Mouse (Mus musculus) erythroblast, adult 5-6 weeks (primary cell): ENCODE measurements around the gene Lrch3. TPM values are rescaled to one million over a fixed set of nuclear protein-coding genes. Genes with fewer than 3 reads are reported as not detected.
A peak's percentile ranks its signal among the peaks of the same experiment; 100 is the strongest.

Experiments
- ATAC-seq: replicated peaks from 2 replicates; pipeline ENCODE4 v1.8.0; 2016; ENCODE audit warnings: moderate number of reproducible peaks, mild to moderate bottlenecking, moderate TSS enrichment, inconsistent platforms; ENCODE audit not compliant: poor library complexity, low FRiP score, severe bottlenecking
- total RNA-seq, 2 experiments: library from RNA; stranded (forward) in 1 of 2; stranded (reverse) in 1 of 2; fragments of 150-400 nt in 1 of 2; fragments of 200-764, 138-1000 nt in 1 of 2; gene quantifications; 2 replicates each; pipeline versions ENCODE4 v1.2.3 to v1.2.4; 2015 to 2017; ENCODE audit warnings: low replicate concordance in 2 of 2

The Lrch3 gene
- total RNA-seq, 2 experiments from 2014 or later, result 7.4 to 10.2 TPM

DNA sequence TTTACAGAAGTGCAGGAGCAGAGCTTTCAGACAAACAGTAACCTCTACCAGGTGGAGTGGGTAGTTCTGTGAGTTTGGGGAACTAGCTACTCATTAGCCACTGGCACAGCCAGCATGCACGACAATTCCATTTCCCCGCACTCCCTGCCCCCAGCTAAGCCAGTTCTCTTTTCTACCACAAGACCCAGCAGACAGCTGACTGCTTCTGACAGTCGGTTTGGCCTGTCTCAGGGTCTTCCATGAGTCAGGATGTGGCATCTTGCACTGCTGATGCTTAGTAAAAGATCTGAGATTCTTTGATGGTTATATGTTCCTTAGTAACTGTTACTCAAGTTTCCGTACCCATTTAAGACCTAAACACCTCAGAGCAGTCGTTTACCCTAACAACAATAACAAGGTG lies 58.6 kb downstream of the Lrch3 start:
- ATAC-seq, result no peak

DNA sequence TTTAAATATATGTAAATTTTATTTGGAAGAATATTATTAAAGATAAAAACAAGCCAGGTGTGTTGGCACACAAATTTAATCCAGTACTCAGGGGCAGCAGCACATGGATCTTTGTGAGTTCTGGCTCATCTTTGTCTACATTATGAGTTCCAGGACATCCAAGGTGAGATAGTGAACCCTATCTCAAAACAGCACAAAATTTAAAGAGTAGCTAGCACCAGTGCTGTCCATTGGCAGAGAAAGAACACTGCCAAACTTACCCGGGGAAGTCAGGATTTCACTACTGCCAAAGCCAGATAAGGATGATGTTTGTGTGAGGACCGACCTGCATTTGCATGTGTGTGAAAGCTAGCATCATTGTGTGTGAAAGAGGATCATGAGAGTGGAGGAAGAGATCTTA lies 59.1 kb downstream of the Lrch3 start:
- ATAC-seq, result no peak

DNA sequence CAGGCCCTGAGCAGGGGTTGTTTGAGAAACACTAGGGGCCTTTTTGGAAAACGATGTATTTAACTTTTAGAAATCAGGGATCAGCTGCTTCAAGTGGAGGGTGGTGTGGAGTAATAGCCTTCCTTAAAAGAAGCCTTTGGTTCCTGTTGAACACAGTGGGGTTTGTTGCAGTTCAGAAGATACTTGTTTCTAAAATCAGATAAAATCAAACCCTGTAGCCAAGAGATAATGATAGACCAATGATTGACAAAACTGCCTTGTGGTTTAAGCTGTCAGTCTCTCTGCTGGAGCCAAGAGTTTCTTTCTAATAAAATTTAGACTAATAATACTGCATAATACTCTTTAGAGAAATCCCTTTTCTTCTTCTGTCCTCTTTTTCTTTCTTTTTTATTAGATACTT lies 66.3 kb downstream of the Lrch3 start:
- no peak for ATAC-seq

GRCm38 (mm10) chr16:32981405-32981804 lies 67.5 kb downstream of the Lrch3 start:
- no peak for ATAC-seq

- ATAC-seq, result no peak
Measured at GRCm38 (mm10) chr16:32984631-32985030, 70.7 kb downstream of the Lrch3 start.

- ATAC-seq, result no peak
Measured at GRCm38 (mm10) chr16:32992158-32992557, 78.3 kb downstream of the Lrch3 start.

- no peak for ATAC-seq
Measured at GRCm38 (mm10) chr16:33005216-33005615, 91.3 kb downstream of the Lrch3 start.

- ATAC-seq, result no peak
Measured at GRCm38 (mm10) chr16:33006888-33007287, 93.0 kb downstream of the Lrch3 start.

DNA sequence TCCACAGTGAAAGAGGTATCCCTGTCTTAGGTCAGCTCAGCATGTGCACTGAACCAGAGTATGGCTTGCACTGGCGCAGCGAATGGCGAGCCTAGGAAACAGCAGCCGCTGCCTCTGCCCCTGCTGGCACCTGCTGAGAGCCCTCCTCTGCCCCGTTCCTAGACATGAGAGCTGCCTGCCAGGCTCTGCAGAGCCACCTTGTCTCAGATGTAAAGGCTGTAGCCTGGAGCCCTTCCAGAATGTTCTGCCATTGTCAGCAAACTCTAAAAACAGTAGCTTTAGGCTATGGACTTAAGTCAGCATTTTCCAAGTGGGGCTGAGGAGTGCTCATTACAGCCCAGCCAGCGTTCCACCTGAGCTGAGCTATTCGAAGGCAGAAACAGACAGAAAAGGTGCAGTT lies 93.5 kb downstream of the Lrch3 start:
- no peak for ATAC-seq

GRCm38 (mm10) chr16:33010166-33010565 lies 96.3 kb downstream of the Lrch3 start:
- ATAC-seq, result no peak

GRCm38 (mm10) chr16:33013801-33014200 lies 99.9 kb downstream of the Lrch3 start:
- ATAC-seq, result no peak

DNA sequence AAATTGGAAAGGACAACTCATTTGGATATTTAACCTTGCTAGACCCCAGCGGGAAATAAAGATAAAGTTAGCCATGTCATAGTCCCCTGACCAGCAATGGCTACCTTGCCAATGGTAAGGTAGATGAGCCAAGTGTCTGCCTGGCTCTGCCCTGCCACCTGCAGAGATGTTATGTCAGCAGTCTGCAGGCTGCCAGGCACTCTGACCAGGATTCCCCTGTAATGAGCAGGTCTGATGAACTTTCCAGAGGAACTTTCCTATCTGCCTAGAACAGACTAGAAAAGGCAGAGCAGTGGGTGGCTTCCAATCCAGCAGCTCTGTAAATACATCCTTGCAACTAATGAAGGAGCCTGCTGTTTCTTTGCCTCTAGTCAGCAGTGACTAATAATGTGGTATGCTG lies 101.0 kb downstream of the Lrch3 start:
- no peak for ATAC-seq

GRCm38 (mm10) chr16:33015396-33015907 lies 101.6 kb downstream of the Lrch3 start:
- ATAC-seq, result no peak

DNA sequence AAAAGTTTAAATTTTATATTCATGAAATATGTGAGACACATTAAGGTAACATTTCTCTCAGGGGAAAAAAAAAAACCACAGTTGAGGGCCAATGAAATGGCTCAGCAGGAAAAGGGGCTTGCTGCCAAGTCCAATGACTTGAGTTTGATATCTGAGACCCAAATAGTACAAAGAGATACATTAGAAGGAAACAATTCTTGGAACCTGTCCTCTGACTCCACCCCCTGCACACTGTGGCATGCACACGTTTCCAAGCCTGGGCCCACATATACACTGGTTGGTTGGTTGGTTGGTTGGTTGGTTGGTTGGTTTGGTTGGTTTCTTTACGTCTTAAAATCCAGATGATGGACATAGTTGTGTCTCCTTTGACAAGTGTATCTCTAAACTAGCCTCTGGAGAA lies 102.1 kb downstream of the Lrch3 start:
- no peak for ATAC-seq

- ATAC-seq, result no peak
Measured at GRCm38 (mm10) chr16:33017677-33018349, 103.9 kb downstream of the Lrch3 start.

DNA sequence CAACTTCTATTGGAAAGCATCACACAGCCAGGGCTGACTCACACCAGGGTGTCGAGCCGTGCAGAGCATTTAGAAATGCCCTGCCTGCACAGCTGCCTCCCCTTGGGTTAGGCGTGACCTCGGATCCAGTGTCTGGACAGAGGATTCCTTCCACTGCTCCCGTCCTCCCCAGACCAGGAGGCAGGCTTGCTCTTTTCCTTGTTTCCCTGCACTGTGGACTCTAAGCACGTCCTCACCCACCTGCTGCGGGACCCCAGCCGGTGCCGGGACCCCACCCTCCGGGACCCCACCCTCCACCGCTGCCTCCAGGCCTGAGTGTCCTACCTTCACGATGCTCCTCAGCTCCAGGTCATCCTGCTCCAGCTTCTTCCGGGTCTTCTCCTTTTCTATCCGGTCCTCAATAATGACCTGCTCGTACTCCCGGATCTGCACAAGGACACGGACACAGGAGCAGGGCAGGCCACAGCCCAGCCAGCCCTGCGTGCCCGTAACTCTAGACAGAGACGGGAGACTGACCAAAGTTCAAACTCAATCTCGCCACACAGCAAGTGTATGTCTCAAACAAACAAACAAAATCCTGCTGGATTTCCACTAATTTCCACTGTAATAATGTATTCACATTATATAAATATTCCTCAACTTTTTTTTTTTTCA lies 105.3 kb downstream of the Lrch3 start:
- no peak for ATAC-seq

GRCm38 (mm10) chr16:33021381-33021780 lies 107.5 kb downstream of the Lrch3 start:
- ATAC-seq, result no peak

DNA sequence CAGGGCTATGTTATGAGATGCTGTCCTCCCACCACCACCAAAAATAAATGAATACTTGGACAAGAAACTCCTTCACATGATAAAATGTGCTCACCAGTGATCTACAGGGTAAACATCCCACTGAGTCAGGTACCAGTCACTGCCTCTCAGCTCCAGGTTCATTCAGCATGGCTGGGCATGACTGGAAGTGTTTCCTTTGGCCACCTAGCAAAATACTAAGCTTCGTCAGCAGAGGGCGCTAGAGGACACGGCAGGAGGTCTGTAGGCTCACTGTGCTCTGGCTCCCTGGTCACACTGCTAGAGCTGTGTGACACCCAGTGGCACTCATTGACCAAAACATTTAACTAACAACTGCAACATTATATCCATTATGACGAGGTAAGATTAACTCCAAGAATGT lies 109.8 kb downstream of the Lrch3 start:
- peak; percentile 90 for ATAC-seq

DNA sequence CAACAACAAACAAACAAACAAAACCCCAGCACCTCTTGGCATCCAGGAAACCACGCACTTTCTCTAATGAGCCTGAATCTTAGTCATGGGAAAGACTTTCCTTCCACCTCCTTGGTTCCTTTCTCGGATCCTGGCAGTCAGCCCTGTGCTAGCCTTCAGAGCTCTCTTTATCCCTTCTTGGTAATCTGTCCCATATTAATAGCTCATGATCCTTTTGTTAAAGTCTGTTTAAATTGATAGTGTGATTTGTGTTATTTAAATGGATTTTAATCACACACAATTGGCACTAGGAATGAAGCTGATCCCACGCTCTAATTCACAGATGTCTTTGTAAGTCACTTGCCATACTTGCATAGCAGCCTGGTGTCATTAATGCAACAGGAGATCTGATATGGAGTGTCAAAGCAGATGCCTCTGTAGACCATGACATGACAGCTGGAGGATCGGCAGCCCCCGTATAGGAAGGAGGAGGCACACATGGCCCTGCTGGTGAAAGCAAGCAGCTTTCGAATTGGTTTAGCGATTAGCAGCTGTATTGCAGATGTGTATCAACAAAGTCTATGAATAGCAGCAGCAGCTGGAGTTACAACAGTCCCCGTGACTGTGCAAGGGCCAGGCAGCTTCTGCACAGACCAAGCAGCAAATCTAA lies 110.7 kb downstream of the Lrch3 start:
- no peak for ATAC-seq

DNA sequence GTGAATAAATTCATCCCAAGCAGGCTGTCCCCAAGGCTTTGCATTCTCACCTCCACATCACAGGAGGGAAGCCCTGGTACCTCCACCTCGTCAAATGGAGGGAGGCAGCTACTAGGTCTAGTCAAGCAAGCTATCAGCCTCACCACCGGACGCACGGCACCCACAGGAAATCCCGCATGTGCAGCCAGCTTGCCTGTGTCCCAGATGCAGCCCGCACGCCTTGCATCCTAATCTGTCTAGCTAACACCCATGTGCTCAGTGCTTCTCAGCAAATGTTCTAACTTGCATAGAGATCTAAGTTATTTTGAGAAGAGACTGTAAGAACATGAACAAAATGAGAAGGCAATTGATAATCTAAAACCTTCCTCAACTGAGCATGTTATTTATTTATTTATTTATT lies 112.5 kb downstream of the Lrch3 start:
- ATAC-seq, result no peak

DNA sequence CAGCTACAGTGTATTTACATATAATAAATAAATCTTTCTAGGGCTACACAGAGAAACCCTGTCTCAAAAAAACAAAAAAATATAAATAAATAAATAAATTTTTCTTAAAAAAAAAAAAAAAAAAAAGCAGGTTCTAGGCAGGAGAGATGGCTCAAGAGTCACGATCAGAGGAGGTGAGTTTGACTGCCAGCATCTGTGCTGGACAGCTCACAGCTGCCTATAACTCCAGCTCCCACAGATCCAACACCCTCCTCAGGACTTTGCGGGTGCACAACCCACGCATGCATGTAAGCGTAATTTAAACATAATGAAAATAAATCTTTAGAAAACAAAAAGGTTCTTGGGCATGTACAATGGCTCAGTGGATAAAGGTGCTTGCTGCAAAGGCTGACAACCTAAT lies 122.1 kb downstream of the Lrch3 start:
- ATAC-seq, result no peak
